Mouse (Mus musculus) liver, embryonic 11.5 days (tissue): Measurements from ENCODE around the gene Zfp710. TPM values are rescaled to one million over a fixed set of nuclear protein-coding genes. Genes with fewer than 3 reads are reported as not detected.

Experiments
- ATAC-seq: fragments of 200-750 bp; cut with Nextera tagmentation; replicated peaks from 2 replicates; pipeline ENCODE4 v1.8.0; 2017; ENCODE audit warnings: moderate number of reproducible peaks, mild to moderate bottlenecking, moderate TSS enrichment, moderate library complexity; ENCODE audit not compliant: low FRiP score
- DNase-seq: peaks from one replicate; pipeline ENCODE4 v3.0.0-alpha.2; 2017; ENCODE audit warnings: low spot score
- H3K27ac ChIP-seq: fragments of 300-500 bp; sonication (generic); 2 replicates; pipeline ENCODE4 v1.5.1; 2014; ENCODE audit warnings: mild to moderate bottlenecking, low read depth, low read length, control low read depth
- H3K27me3 ChIP-seq: fragments of 300-500 bp; sonication (generic); replicated peaks from 2 replicates; pipeline ENCODE4 v1.6.1; 2014; ENCODE audit warnings: low read length, mixed read lengths; ENCODE audit not compliant: control insufficient read depth, insufficient read depth
- H3K36me3 ChIP-seq: fragments of 300-500 bp; sonication (generic); 2 replicates; pipeline ENCODE4 v1.6.1; 2014; ENCODE audit warnings: mild to moderate bottlenecking, low read length, moderate library complexity, mixed read lengths; ENCODE audit not compliant: control insufficient read depth, insufficient read depth
- H3K4me1 ChIP-seq: fragments of 300-500 bp; sonication (generic); replicated peaks from 2 replicates; pipeline ENCODE4 v1.6.1; 2014; ENCODE audit warnings: low read length, mixed read lengths; ENCODE audit not compliant: control insufficient read depth, insufficient read depth
- H3K4me2 ChIP-seq: fragments of 300-500 bp; sonication (generic); 2 replicates; pipeline ENCODE4 v1.6.1; 2014; ENCODE audit warnings: mild to moderate bottlenecking, control low read depth, moderate library complexity
- H3K4me3 ChIP-seq: fragments of 300-500 bp; sonication (generic); 2 replicates; pipeline ENCODE4 v1.5.1; 2014; ENCODE audit warnings: low read depth, low read length, control low read depth
- H3K9ac ChIP-seq: fragments of 300-500 bp; sonication (generic); 2 replicates; pipeline ENCODE4 v1.6.1; 2014; ENCODE audit warnings: low read depth, low read length, control low read depth
- H3K9me3 ChIP-seq: fragments of 300-500 bp; sonication (generic); 2 replicates; pipeline ENCODE4 v1.6.1; 2016; ENCODE audit warnings: low read length, inconsistent platforms, mixed read lengths; ENCODE audit not compliant: control insufficient read depth
- WGBS: fragments of 180-500 bp; shearing (Covaris S2); extraction: QIAGEN DNeasy Blood & Tissue Kit; methylation state at CpG from one replicate; pipeline ENCODE4 v1.1.7; 2014; 5-methylcytosine and 5-hydroxymethylcytosine counted together
- polyA plus RNA-seq: library from polyadenylated mRNA; unstranded; fragments of >200 nt; fragmentation: Nextera tagmentation; extraction: Ambion mirVana; gene quantifications from 2 replicates; pipeline ENCODE4 v1.2.1, GENCODE M21; 2014

The Zfp710 gene
- polyA plus RNA-seq, 1 experiment from 2014 or later, result 11.8 TPM

- H3K9ac ChIP-seq, result no peak overlapping the region
- peaks cover 36% of the 10 kb centered on the region for H3K4me1 ChIP-seq
- WGBS, result 79% methylated on average over 13 of the region's 13 CpGs
- no peaks in the 10 kb centered on the region for H3K9me3 ChIP-seq
- ATAC-seq (no peak), DNase-seq (no peak)
- no peak overlapping the region for H3K4me3 ChIP-seq
- no peak overlapping the region for H3K27ac ChIP-seq
- no peaks in the 10 kb centered on the region for H3K36me3 ChIP-seq
- H3K27me3 ChIP-seq, result no peaks in the 10 kb centered on the region
- H3K4me2 ChIP-seq, result no peak overlapping the region
These were observed 42.3 kb downstream of the Zfp710 start for GRCm38 (mm10) chr7:80066675-80067455.

- Histone ChIP-seq H3K27me3 (no peaks in the 10 kb centered on the region), H3K4me2 (no peak overlapping the region), H3K4me3 (no peak overlapping the region), H3K9me3 (no peaks in the 10 kb centered on the region), H3K9ac (no peak overlapping the region), H3K27ac (no peak overlapping the region), H3K4me1 (peaks cover 37% of the 10 kb centered on the region), H3K36me3 (no peaks in the 10 kb centered on the region)
- no peak for ATAC-seq
- 83% methylated on average over 5 of the region's 7 CpGs for WGBS
- DNase-seq, result no peak
These were observed 43.7 kb downstream of the Zfp710 start for GRCm38 (mm10) chr7:80068341-80068740.

GRCm38 (mm10) chr7:80069615-80070327 is 45.2 kb downstream of the Zfp710 start:
- WGBS, result 30% methylated on average over 13 of the region's 13 CpGs
- Histone ChIP-seq H3K4me1 (peaks cover 36% of the 10 kb centered on the region), H3K27me3 (no peaks in the 10 kb centered on the region), H3K4me3 (no peak overlapping the region), H3K27ac (no peak overlapping the region), H3K9ac (no peak overlapping the region), H3K9me3 (no peaks in the 10 kb centered on the region), H3K4me2 (0 out of 2 replicates have a peak overlapping the region, but pooled peaks have one; percentile 2), H3K36me3 (no peaks in the 10 kb centered on the region)
- no peak for DNase-seq
- peak; percentile 27; the same call in 1 of the 2 replicates for ATAC-seq

GRCm38 (mm10) chr7:80071209-80071608 is 46.6 kb downstream of the Zfp710 start:
- no peak overlapping the region for H3K4me3 ChIP-seq
- H3K4me2 ChIP-seq, result no peak overlapping the region
- no peak overlapping the region for H3K9ac ChIP-seq
- H3K27me3 ChIP-seq, result no peaks in the 10 kb centered on the region
- peaks cover 51% of the 10 kb centered on the region for H3K4me1 ChIP-seq
- DNase-seq (no peak), ATAC-seq (no peak)
- no peaks in the 10 kb centered on the region for H3K9me3 ChIP-seq
- WGBS, result 68% methylated on average over 9 of the region's 9 CpGs
- H3K27ac ChIP-seq, result no peak overlapping the region
- no peaks in the 10 kb centered on the region; the same call in 1 of the 2 replicates for H3K36me3 ChIP-seq

- DNase-seq (no peak), ATAC-seq (no peak)
- H3K9ac ChIP-seq, result no peak overlapping the region
- no peak overlapping the region for H3K4me3 ChIP-seq
- no peak overlapping the region for H3K27ac ChIP-seq
- H3K27me3 ChIP-seq, result no peaks in the 10 kb centered on the region
- peaks cover 62% of the 10 kb centered on the region for H3K4me1 ChIP-seq
- no peaks in the 10 kb centered on the region; the same call in 1 of the 2 replicates for H3K36me3 ChIP-seq
- H3K9me3 ChIP-seq, result no peaks in the 10 kb centered on the region
- H3K4me2 ChIP-seq, result no peak overlapping the region
- 80% methylated on average over 6 of the region's 6 CpGs for WGBS
These were observed 47.7 kb downstream of the Zfp710 start for GRCm38 (mm10) chr7:80072297-80072696.

GRCm38 (mm10) chr7:80073506-80073905 is 48.9 kb downstream of the Zfp710 start:
- Histone ChIP-seq H3K36me3 (no peaks in the 10 kb centered on the region; the same call in 1 of the 2 replicates), H3K4me3 (no peak overlapping the region), H3K4me1 (peaks cover 72% of the 10 kb centered on the region), H3K9me3 (no peaks in the 10 kb centered on the region), H3K4me2 (no peak overlapping the region), H3K9ac (no peak overlapping the region), H3K27me3 (no peaks in the 10 kb centered on the region), H3K27ac (peak overlapping the region; percentile 32; the same call in 1 of the 2 replicates)
- WGBS, result 72% methylated on average over 8 of the region's 8 CpGs
- DNase-seq (no peak), ATAC-seq (no peak)

- H3K4me3 ChIP-seq, result no peak overlapping the region
- no peaks in the 10 kb centered on the region for H3K27me3 ChIP-seq
- 26% methylated on average over 5 of the region's 5 CpGs for WGBS
- H3K4me1 ChIP-seq, result peaks cover 71% of the 10 kb centered on the region
- H3K36me3 ChIP-seq, result no peaks in the 10 kb centered on the region; the same call in 1 of the 2 replicates
- no peaks in the 10 kb centered on the region for H3K9me3 ChIP-seq
- peak overlapping the region; percentile 37 for H3K9ac ChIP-seq
- peak; percentile 59 for DNase-seq
- peak overlapping the region; percentile 43 for H3K4me2 ChIP-seq
- peak; percentile 76 for ATAC-seq
- peak overlapping the region; percentile 75 for H3K27ac ChIP-seq
These were observed 50.4 kb downstream of the Zfp710 start for GRCm38 (mm10) chr7:80074921-80075441.

- ATAC-seq (no peak), DNase-seq (no peak)
- no peaks in the 10 kb centered on the region for H3K27me3 ChIP-seq
- H3K36me3 ChIP-seq, result no peaks in the 10 kb centered on the region; the same call in 1 of the 2 replicates
- no peaks in the 10 kb centered on the region for H3K9me3 ChIP-seq
- H3K27ac ChIP-seq, result peak overlapping the region; percentile 25; the same call in 1 of the 2 replicates
- peak overlapping the region; percentile 23; the same call in 1 of the 2 replicates for H3K4me2 ChIP-seq
- peaks cover 68% of the 10 kb centered on the region for H3K4me1 ChIP-seq
- H3K4me3 ChIP-seq, result no peak overlapping the region
- 47% methylated on average over 4 of the region's 4 CpGs for WGBS
- 0 out of 2 replicates have a peak overlapping the region, but pooled peaks have one; percentile 35 for H3K9ac ChIP-seq
These were observed 51.5 kb downstream of the Zfp710 start for GRCm38 (mm10) chr7:80075946-80076583.
